Mouse (Mus musculus) cerebellum, adult 2 months (tissue): ENCODE measurements around the gene Trem3.

ENCODE experiments used
- CTCF ChIP-seq: fragments of 200-500 bp; IDR thresholded peaks from 2 replicates; pipeline ENCODE4 v1.5.1; 2011; ENCODE audit warnings: low read depth, mild to moderate bottlenecking, control low read depth, low read length, moderate library complexity, borderline replicate concordance; ENCODE audit not compliant: insufficient read depth
- POLR2A ChIP-seq: fragments of 200-500 bp; IDR thresholded peaks from 2 replicates; pipeline ENCODE4 v1.6.1; 2011; ENCODE audit warnings: low read length, control low read depth, borderline replicate concordance; ENCODE audit not compliant: insufficient read depth

- TF ChIP-seq POLR2A (no peak), CTCF (no peak)
Observed at GRCm38 (mm10) chr17:48230680-48231079, 16.9 kb upstream of the Trem3 start.
